Mouse (Mus musculus) liver, adult 2 months (tissue): Measurements from ENCODE around the gene Pidd1. TPM values are rescaled to one million over a fixed set of nuclear protein-coding genes. Genes with fewer than 3 reads are reported as not detected.

Source experiments
- DNase-seq: peaks from one replicate; pipeline ENCODE4 v3.0.0-alpha.2; 2011; ENCODE audit warnings: low read depth, low spot score; ENCODE audit errors: extremely low read depth
- H3K27ac ChIP-seq: fragments of 200-500 bp; replicated peaks from 2 replicates; pipeline ENCODE4 v1.5.1; 2012; ENCODE audit warnings: low read depth, mild to moderate bottlenecking, control low read depth, inconsistent platforms, low read length; ENCODE audit not compliant: insufficient read depth
- H3K27me3 ChIP-seq: fragments of 200-500 bp; 2 replicates; pipeline ENCODE4 v1.6.1; 2012; ENCODE audit warnings: mild to moderate bottlenecking, moderate library complexity, low read length, inconsistent platforms; ENCODE audit not compliant: control insufficient read depth, insufficient read depth
- H3K36me3 ChIP-seq: fragments of 200-500 bp; 2 replicates; pipeline ENCODE4 v1.6.1; 2012; ENCODE audit warnings: low read length, inconsistent platforms; ENCODE audit not compliant: control insufficient read depth, insufficient read depth
- H3K4me1 ChIP-seq: fragments of 200-500 bp; 2 replicates; pipeline ENCODE4 v1.6.1; 2011; ENCODE audit warnings: low read length; ENCODE audit not compliant: control insufficient read depth, insufficient read depth
- H3K4me3 ChIP-seq: fragments of 200-500 bp; 2 replicates; pipeline ENCODE4 v1.5.1; 2011; ENCODE audit warnings: low read depth, mild to moderate bottlenecking, control low read depth, low read length, moderate library complexity; ENCODE audit not compliant: insufficient read depth
- H3K79me2 ChIP-seq: fragments of 200-500 bp; 2 replicates; pipeline ENCODE4 v1.6.1; 2012; ENCODE audit warnings: inconsistent platforms, mild to moderate bottlenecking, low read length, moderate library complexity; ENCODE audit not compliant: control insufficient read depth, insufficient read depth
- H3K9ac ChIP-seq: fragments of 200-500 bp; 2 replicates; pipeline ENCODE4 v1.6.1; 2012; ENCODE audit warnings: low read depth, mild to moderate bottlenecking, control low read depth, inconsistent platforms, low read length
- CTCF ChIP-seq: fragments of 200-500 bp; IDR thresholded peaks from 2 replicates; pipeline ENCODE4 v1.5.1; 2011; ENCODE audit warnings: low read depth, low read length, control low read depth
- POLR2A ChIP-seq: fragments of 200-500 bp; IDR thresholded peaks from 2 replicates; pipeline ENCODE4 v1.6.1; 2011; ENCODE audit warnings: low read length, control low read depth; ENCODE audit not compliant: insufficient read depth; ENCODE audit errors: extremely low read depth
- WGBS: fragments of 180-500 bp; shearing (Covaris S2); methylation state at CpG from one replicate; pipeline ENCODE4 v1.1.7; 2018; 5-methylcytosine and 5-hydroxymethylcytosine counted together
- polyA plus RNA-seq: library from polyadenylated mRNA; depleted of rRNA; stranded (reverse); fragments of >200 nt; gene quantifications from 2 replicates; pipeline ENCODE4 v1.2.3, GENCODE M21; 2012
- total RNA-seq: library from RNA; depleted of rRNA; stranded (reverse); fragments of >200 nt; gene quantifications from 2 replicates; pipeline ENCODE4 v1.2.3, GENCODE M21; 2014

Pidd1 gene
- total and polyA plus RNA-seq, 2 experiments, result 0.37 to 4.7 TPM

- Histone ChIP-seq H3K79me2 (no peaks in the 10 kb centered on the region; the same call in 1 of the 2 replicates), H3K9ac (peak overlapping the region; percentile 63), H3K27me3 (no peaks in the 10 kb centered on the region), H3K27ac (peak overlapping the region; percentile 95), H3K4me1 (peaks cover 24% of the 10 kb centered on the region), H3K4me3 (peak overlapping the region; percentile 48), H3K36me3 (peaks cover 9% of the 10 kb centered on the region; the same call in 1 of the 2 replicates)
- TF ChIP-seq CTCF (no peak), POLR2A (no peak)
- peak; percentile 83 for DNase-seq
- WGBS, result 12% methylated on average over 8 of the region's 8 CpGs
These were observed 9.4 kb downstream of the Pidd1 start for GRCm38 (mm10) chr7:141434464-141434863.

- peak; percentile 90 for DNase-seq
- 22% methylated on average over 15 of the region's 15 CpGs for WGBS
- Histone ChIP-seq H3K27me3 (no peaks in the 10 kb centered on the region), H3K27ac (peak overlapping the region; percentile 95), H3K4me3 (peak overlapping the region; percentile 48), H3K4me1 (peaks cover 24% of the 10 kb centered on the region), H3K9ac (peak overlapping the region; percentile 63), H3K79me2 (no peaks in the 10 kb centered on the region; the same call in 1 of the 2 replicates), H3K36me3 (peaks cover 9% of the 10 kb centered on the region; the same call in 1 of the 2 replicates)
- no peak for TF ChIP-seq CTCF
- 0 out of 2 replicates have a peak, but pooled peaks have one; percentile 2 for TF ChIP-seq POLR2A
These were observed 10.1 kb downstream of the Pidd1 start for GRCm38 (mm10) chr7:141433517-141434400.

- 30% methylated on average over 6 of the region's 6 CpGs for WGBS
- Histone ChIP-seq H3K4me3 (peak overlapping the region; percentile 48), H3K9ac (peak overlapping the region; percentile 67), H3K27ac (peak overlapping the region; percentile 95), H3K27me3 (no peaks in the 10 kb centered on the region), H3K36me3 (peaks cover 9% of the 10 kb centered on the region; the same call in 1 of the 2 replicates), H3K4me1 (peaks cover 24% of the 10 kb centered on the region), H3K79me2 (no peaks in the 10 kb centered on the region; the same call in 1 of the 2 replicates)
- 0 out of 2 replicates have a peak, but pooled peaks have one; percentile 35 for TF ChIP-seq POLR2A
- TF ChIP-seq CTCF, result no peak
- DNase-seq, result peak; percentile 89
These were observed 10.9 kb downstream of the Pidd1 start for GRCm38 (mm10) chr7:141432741-141433516.

- 44% methylated on average over 8 of the region's 8 CpGs for WGBS
- Histone ChIP-seq H3K4me3 (peak overlapping the region; percentile 41), H3K79me2 (no peaks in the 10 kb centered on the region; the same call in 1 of the 2 replicates), H3K27me3 (no peaks in the 10 kb centered on the region), H3K27ac (peak overlapping the region; percentile 95), H3K4me1 (peaks cover 24% of the 10 kb centered on the region), H3K9ac (peak overlapping the region; percentile 67), H3K36me3 (peaks cover 9% of the 10 kb centered on the region; the same call in 1 of the 2 replicates)
- DNase-seq, result peak; percentile 58
- no peak for TF ChIP-seq POLR2A
- TF ChIP-seq CTCF, result no peak
These were observed 11.6 kb downstream of the Pidd1 start for GRCm38 (mm10) chr7:141432186-141432611.

GRCm38 (mm10) chr7:141431434-141432185 lies 12.2 kb downstream of the Pidd1 start:
- Histone ChIP-seq H3K4me1 (peaks cover 23% of the 10 kb centered on the region), H3K27me3 (no peaks in the 10 kb centered on the region), H3K36me3 (peaks cover 9% of the 10 kb centered on the region; the same call in 1 of the 2 replicates), H3K27ac (peak overlapping the region; percentile 95), H3K79me2 (no peaks in the 10 kb centered on the region; the same call in 1 of the 2 replicates), H3K9ac (peak overlapping the region; percentile 67), H3K4me3 (no peak overlapping the region)
- 91% methylated on average over 19 of the region's 19 CpGs for whole genome bisulfite sequencing
- DNase-seq, result no peak
- TF ChIP-seq POLR2A (no peak), CTCF (no peak)
